Mouse (Mus musculus) heart, embryonic 15.5 days (tissue): Measurements from ENCODE around the gene Zfp985. TPM values are rescaled to one million over a fixed set of nuclear protein-coding genes. Genes with fewer than 3 reads are reported as not detected.
"Not testable (repeated sequence)": the region's sequence is repeated elsewhere in the genome, so short reads cannot be mapped to it uniquely, and the experiment has no call there.

Experiments used
- ATAC-seq: fragments of 200-750 bp; cut with Nextera tagmentation; replicated peaks from 2 replicates; pipeline ENCODE4 v1.8.0; 2017; ENCODE audit warnings: low read depth, moderate TSS enrichment; ENCODE audit not compliant: insufficient number of reproducible peaks, insufficient read depth, low FRiP score
- H3K27ac ChIP-seq: fragments of 300-500 bp; sonication (generic); 2 replicates; pipeline ENCODE4 v1.5.1; 2015; ENCODE audit warnings: mild to moderate bottlenecking, inconsistent platforms
- H3K27me3 ChIP-seq: fragments of 300-500 bp; sonication (generic); 2 replicates; pipeline ENCODE4 v1.6.1; 2015; ENCODE audit warnings: inconsistent platforms
- H3K36me3 ChIP-seq: fragments of 300-500 bp; sonication (generic); 2 replicates; pipeline ENCODE4 v1.6.1; 2015; ENCODE audit warnings: mild to moderate bottlenecking, inconsistent platforms
- H3K4me1 ChIP-seq: fragments of 300-500 bp; sonication (generic); replicated peaks from 2 replicates; pipeline ENCODE4 v1.6.1; 2015; ENCODE audit warnings: inconsistent platforms
- H3K4me2 ChIP-seq: fragments of 300-500 bp; sonication (generic); 2 replicates; pipeline ENCODE4 v1.6.1; 2015; ENCODE audit warnings: inconsistent platforms, mild to moderate bottlenecking, moderate library complexity
- H3K4me3 ChIP-seq: fragments of 300-500 bp; sonication (generic); 2 replicates; pipeline ENCODE4 v1.5.1; 2015; ENCODE audit warnings: mild to moderate bottlenecking, inconsistent platforms
- H3K9ac ChIP-seq: fragments of 300-500 bp; sonication (generic); 2 replicates; pipeline ENCODE4 v1.6.1; 2015; ENCODE audit warnings: mild to moderate bottlenecking, inconsistent platforms
- H3K9me3 ChIP-seq: fragments of 300-500 bp; sonication (generic); replicated peaks from 2 replicates; pipeline ENCODE4 v1.6.1; 2016; ENCODE audit warnings: inconsistent platforms
- whole genome bisulfite sequencing: fragments of 180-500 bp; shearing (Covaris S2); methylation state at CpG from one replicate; pipeline ENCODE4 v1.1.7; 2015; ENCODE audit warnings: mixed read lengths; 5-methylcytosine and 5-hydroxymethylcytosine counted together
- polyA plus RNA-seq: library from polyadenylated mRNA; unstranded; fragments of >200 nt; fragmentation: Nextera tagmentation; extraction: Ambion mirVana; gene quantifications from 2 replicates; pipeline ENCODE4 v1.2.1, GENCODE M21; 2015

Zfp985 gene
- polyA plus RNA-seq, result 0.10 and 0.15 TPM in 2 replicates

GRCm38 (mm10) chr4:147553071-147553470 is at the start of gene Zfp985:
Gene Zfp985, plus strand, starts transcription at chr4:147553277.
- ATAC-seq, H3K27ac ChIP-seq, H3K36me3 ChIP-seq, H3K4me1 ChIP-seq, H3K4me2 ChIP-seq, H3K9me3 ChIP-seq, H3K27me3 ChIP-seq, H3K4me3 ChIP-seq, H3K9ac ChIP-seq: not testable (repeated sequence)
- WGBS, result 66% methylated on average over 5 of the region's 5 CpGs

- Histone ChIP-seq H3K4me2 (no peak overlapping the region), H3K9ac (no peak overlapping the region), H3K4me3 (no peak overlapping the region), H3K27ac (no peak overlapping the region), H3K36me3 (peaks cover 14% of the 10 kb centered on the region), H3K4me1 (no peaks in the 10 kb centered on the region), H3K9me3 (peaks cover 22% of the 10 kb centered on the region), H3K27me3 (no peaks in the 10 kb centered on the region)
- WGBS, result 79% methylated on average over 2 of the region's 2 CpGs
- ATAC-seq, result no peak
Measured at GRCm38 (mm10) chr4:147509174-147509573, 43.9 kb upstream of the Zfp985 start.

GRCm38 (mm10) chr4:147518981-147519380 is 34.1 kb upstream of the Zfp985 start:
- 63% methylated on average over 2 of the region's 2 CpGs for WGBS
- no peak overlapping the region for H3K27ac ChIP-seq
- ATAC-seq, result peak; percentile 28; the same call in 1 of the 2 replicates

GRCm38 (mm10) chr4:147520100-147520499 is 33.0 kb upstream of the Zfp985 start:
- ATAC-seq, result no peak
- H3K27ac ChIP-seq, result no peak overlapping the region

More at GRCm38 (mm10) chr4:147518981-147519380, 34.1 kb upstream of the Zfp985 start:
- Histone ChIP-seq H3K4me1 (no peaks in the 10 kb centered on the region), H3K4me3 (no peak overlapping the region), H3K4me2 (no peak overlapping the region), H3K36me3 (0 out of 2 replicates have a peak, but pooled peaks cover 6% of the 10 kb centered on the region), H3K9me3 (peaks cover 59% of the 10 kb centered on the region), H3K27me3 (no peaks in the 10 kb centered on the region), H3K9ac (no peak overlapping the region)

GRCm38 (mm10) chr4:147525125-147525524 is 28.0 kb upstream of the Zfp985 start:
- WGBS, result 62% methylated on average over 1 of the region's 1 CpGs
- H3K9me3 ChIP-seq, result peaks cover 42% of the 10 kb centered on the region
- no peak overlapping the region for H3K27ac ChIP-seq
- H3K4me3 ChIP-seq, result no peak overlapping the region
- no peak overlapping the region for H3K9ac ChIP-seq
- no peaks in the 10 kb centered on the region for H3K4me1 ChIP-seq
- no peaks in the 10 kb centered on the region for H3K36me3 ChIP-seq
- H3K4me2 ChIP-seq, result no peak overlapping the region
- no peaks in the 10 kb centered on the region for H3K27me3 ChIP-seq
- ATAC-seq, result no peak

More at GRCm38 (mm10) chr4:147520100-147520499, 33.0 kb upstream of the Zfp985 start:
- Histone ChIP-seq H3K4me1 (no peaks in the 10 kb centered on the region), H3K9ac (no peak overlapping the region), H3K9me3 (peaks cover 53% of the 10 kb centered on the region), H3K4me3 (no peak overlapping the region), H3K4me2 (no peak overlapping the region), H3K36me3 (0 out of 2 replicates have a peak, but pooled peaks cover 6% of the 10 kb centered on the region), H3K27me3 (no peaks in the 10 kb centered on the region)

- H3K36me3 ChIP-seq, result no peaks in the 10 kb centered on the region
- peaks cover 33% of the 10 kb centered on the region for H3K9me3 ChIP-seq
- ATAC-seq, result no peak
- no peak overlapping the region for H3K4me2 ChIP-seq
- no peaks in the 10 kb centered on the region for H3K27me3 ChIP-seq
- no peak overlapping the region for H3K27ac ChIP-seq
- H3K4me1 ChIP-seq, result no peaks in the 10 kb centered on the region
- no peak overlapping the region for H3K9ac ChIP-seq
- WGBS, result 79% methylated on average over 1 of the region's 1 CpGs
- H3K4me3 ChIP-seq, result no peak overlapping the region
Measured at GRCm38 (mm10) chr4:147530366-147530765, 22.7 kb upstream of the Zfp985 start.

- not testable (repeated sequence) for H3K4me3 ChIP-seq, H3K4me1 ChIP-seq, ATAC-seq, H3K9ac ChIP-seq, H3K36me3 ChIP-seq, H3K4me2 ChIP-seq, H3K27ac ChIP-seq, H3K27me3 ChIP-seq
- H3K9me3 ChIP-seq, result peaks cover 25% of the 10 kb centered on the region
Measured at GRCm38 (mm10) chr4:147535916-147536315, 17.2 kb upstream of the Zfp985 start.

GRCm38 (mm10) chr4:147537702-147538101 is 15.4 kb upstream of the Zfp985 start:
- 68% methylated on average over 2 of the region's 2 CpGs for WGBS
- no peaks in the 10 kb centered on the region for H3K27me3 ChIP-seq
- H3K9ac ChIP-seq, result no peak overlapping the region
- H3K4me2 ChIP-seq, result no peak overlapping the region
- H3K9me3 ChIP-seq, result peaks cover 31% of the 10 kb centered on the region
- no peaks in the 10 kb centered on the region for H3K36me3 ChIP-seq
- H3K4me1 ChIP-seq, result no peaks in the 10 kb centered on the region
- H3K27ac ChIP-seq, result no peak overlapping the region
- no peak for ATAC-seq
- no peak overlapping the region for H3K4me3 ChIP-seq

- ATAC-seq, H3K36me3 ChIP-seq, H3K4me1 ChIP-seq, H3K4me3 ChIP-seq, H3K27me3 ChIP-seq, H3K9ac ChIP-seq, H3K4me2 ChIP-seq, H3K27ac ChIP-seq: not testable (repeated sequence)
- 75% methylated on average over 3 of the region's 3 CpGs for WGBS
- H3K9me3 ChIP-seq, result peaks cover 27% of the 10 kb centered on the region
Measured at GRCm38 (mm10) chr4:147539918-147540317, 13.2 kb upstream of the Zfp985 start, which contains the start of gene Gm16503. Gene Gm16503, plus strand, starts transcription at chr4:147540218.

GRCm38 (mm10) chr4:147541105-147541504 is 12.0 kb upstream of the Zfp985 start:
- Histone ChIP-seq H3K4me3 (no peak overlapping the region), H3K36me3 (no peaks in the 10 kb centered on the region), H3K27me3 (no peaks in the 10 kb centered on the region), H3K4me1 (no peaks in the 10 kb centered on the region), H3K9me3 (peaks cover 21% of the 10 kb centered on the region), H3K4me2 (no peak overlapping the region), H3K9ac (no peak overlapping the region), H3K27ac (no peak overlapping the region)
- ATAC-seq, result no peak

- not testable (repeated sequence) for ATAC-seq, H3K9me3 ChIP-seq, H3K4me2 ChIP-seq, H3K27me3 ChIP-seq, H3K4me3 ChIP-seq, H3K9ac ChIP-seq, H3K27ac ChIP-seq, H3K4me1 ChIP-seq, H3K36me3 ChIP-seq
- WGBS, result 64% methylated on average over 2 of the region's 2 CpGs
Measured at GRCm38 (mm10) chr4:147554361-147554760, 1.3 kb downstream of the Zfp985 start.

- not testable (repeated sequence) for H3K4me2 ChIP-seq, H3K4me3 ChIP-seq, H3K4me1 ChIP-seq, H3K27me3 ChIP-seq, H3K9ac ChIP-seq, H3K9me3 ChIP-seq, H3K27ac ChIP-seq, H3K36me3 ChIP-seq, ATAC-seq
- WGBS, result 23% methylated on average over 1 of the region's 1 CpGs
Measured at GRCm38 (mm10) chr4:147556921-147557320, 3.8 kb downstream of the Zfp985 start.
